Mouse (Mus musculus) MEL (cell line): ENCODE data around the gene Slc9a3r2. TPM values are rescaled to one million over a fixed set of nuclear protein-coding genes. Genes with fewer than 3 reads are reported as not detected.

Experiments used
- DNase-seq: peaks from one replicate; pipeline ENCODE4 v3.0.0; 2011; ENCODE audit warnings: low read depth, low spot score
- H3K27ac ChIP-seq: 2 replicates; pipeline ENCODE4 v1.5.1; 2012; ENCODE audit warnings: low read depth, mild to moderate bottlenecking, control low read depth, low read length, moderate library complexity; ENCODE audit not compliant: control insufficient read depth
- H3K27me3 ChIP-seq, 2 experiments: fragments of 150-350 bp in 1 of 2; sonication (generic) in 1 of 2; 2 replicates each; pipeline ENCODE4 v1.6.1; 2012; ENCODE audit warnings: low read length in 2 of 2, mild to moderate bottlenecking in 2 of 2, improper control_type of control experiment in 1 of 2, moderate library complexity in 1 of 2; ENCODE audit not compliant: insufficient read depth in 2 of 2, control insufficient read depth in 1 of 2
- H3K36me3 ChIP-seq, 2 experiments: 2 replicates each; pipeline ENCODE4 v1.6.1; 2012 to 2014; ENCODE audit warnings: low read length in 2 of 2, improper control_type of control experiment in 1 of 2, inconsistent platforms in 1 of 2, mild to moderate bottlenecking in 1 of 2; ENCODE audit not compliant: insufficient read depth in 2 of 2, control insufficient read depth in 1 of 2
- H3K4me1 ChIP-seq, 2 experiments: fragments of 150-350 bp in 1 of 2; sonication (generic) in 1 of 2; 2 replicates each; pipeline ENCODE4 v1.6.1; 2012; ENCODE audit warnings: low read length in 2 of 2, improper control_type of control experiment in 1 of 2, mild to moderate bottlenecking in 1 of 2; ENCODE audit not compliant: insufficient read depth in 2 of 2, control insufficient read depth in 1 of 2
- H3K4me3 ChIP-seq, 2 experiments: fragments of 150-350 bp in 1 of 2; sonication (generic) in 1 of 2; 2 replicates each; pipeline ENCODE4 v1.5.1; 2012; ENCODE audit warnings: low read depth in 2 of 2, low read length in 2 of 2, mild to moderate bottlenecking in 2 of 2, moderate library complexity in 2 of 2, control low read depth in 1 of 2, improper control_type of control experiment in 1 of 2; ENCODE audit not compliant: control insufficient read depth in 1 of 2, insufficient read depth in 1 of 2
- H3K79me2 ChIP-seq: 2 replicates; pipeline ENCODE4 v1.6.1; 2012; ENCODE audit warnings: mild to moderate bottlenecking, low read length, moderate library complexity; ENCODE audit not compliant: control insufficient read depth, poor library complexity, insufficient read depth
- H3K9ac ChIP-seq: 2 replicates; pipeline ENCODE4 v1.6.1; 2012; ENCODE audit warnings: low read depth, mild to moderate bottlenecking, control low read depth, low read length, moderate library complexity; ENCODE audit not compliant: control insufficient read depth, poor library complexity, severe bottlenecking
- H3K9me3 ChIP-seq: fragments of 150-350 bp; sonication (generic); replicated peaks from 2 replicates; pipeline ENCODE4 v1.6.1; 2012; ENCODE audit warnings: mild to moderate bottlenecking, low read length, improper control_type of control experiment, moderate library complexity; ENCODE audit not compliant: insufficient read depth
- CHD2 ChIP-seq: IDR thresholded peaks from 2 replicates; pipeline ENCODE4 v1.6.1; 2011; ENCODE audit warnings: low read length, improper control_type of control experiment
- E2F4 ChIP-seq: IDR thresholded peaks from 2 replicates; pipeline ENCODE4 v1.6.1; 2011; ENCODE audit warnings: low read depth, low read length, improper control_type of control experiment, borderline replicate concordance
- GABPA ChIP-seq: IDR thresholded peaks from 2 replicates; pipeline ENCODE4 v1.6.1; 2012; ENCODE audit warnings: low read depth, mild to moderate bottlenecking, inconsistent platforms, low read length, improper control_type of control experiment, moderate library complexity
- HCFC1 ChIP-seq: IDR thresholded peaks from 2 replicates; pipeline ENCODE4 v1.6.1; 2012; ENCODE audit warnings: low read depth, mild to moderate bottlenecking, inconsistent platforms, low read length, improper control_type of control experiment, moderate library complexity
- MXI1 ChIP-seq: IDR thresholded peaks from 2 replicates; pipeline ENCODE4 v1.6.1; 2011; ENCODE audit warnings: mild to moderate bottlenecking, low read depth, low read length, improper control_type of control experiment
- MYB ChIP-seq: IDR thresholded peaks from 2 replicates; pipeline ENCODE4 v1.6.1; 2011; ENCODE audit warnings: mild to moderate bottlenecking, low read depth, low read length, improper control_type of control experiment
- MYC ChIP-seq: IDR thresholded peaks from 2 replicates; pipeline ENCODE4 v1.6.1; 2011; ENCODE audit warnings: low read depth, mild to moderate bottlenecking, low read length, improper control_type of control experiment, moderate library complexity
- NRF1 ChIP-seq: IDR thresholded peaks from 2 replicates; pipeline ENCODE4 v1.6.1; 2014; ENCODE audit warnings: low read depth, mild to moderate bottlenecking, inconsistent platforms, low read length, improper control_type of control experiment, moderate library complexity; ENCODE audit not compliant: poor library complexity, insufficient read depth, severe bottlenecking
- POLR2A ChIP-seq, 2 experiments: IDR thresholded peaks; 2 replicates each; pipeline ENCODE4 v1.6.1; 2011 to 2012; ENCODE audit warnings: low read length in 2 of 2, mild to moderate bottlenecking in 2 of 2, control low read depth in 1 of 2, improper control_type of control experiment in 1 of 2, low read depth in 1 of 2, moderate library complexity in 1 of 2; ENCODE audit not compliant: control insufficient read depth in 1 of 2, insufficient read depth in 1 of 2, poor library complexity in 1 of 2
- POLR2AphosphoS2 ChIP-seq: IDR thresholded peaks from 2 replicates; pipeline ENCODE4 v1.6.1; 2011; ENCODE audit warnings: low read length, improper control_type of control experiment
- POLR2AphosphoS5 ChIP-seq: IDR thresholded peaks from 2 replicates; pipeline ENCODE4 v1.6.1; 2012; ENCODE audit warnings: low read depth, borderline replicate concordance, mild to moderate bottlenecking, inconsistent platforms, low read length, moderate library complexity, mixed read lengths
- RCOR1 ChIP-seq: IDR thresholded peaks from 2 replicates; pipeline ENCODE4 v1.6.1; 2012; ENCODE audit warnings: low read depth, mild to moderate bottlenecking, inconsistent platforms, low read length, improper control_type of control experiment
- TBP ChIP-seq: IDR thresholded peaks from 2 replicates; pipeline ENCODE4 v1.8.0; 2011; ENCODE audit warnings: low read depth, low read length, improper control_type of control experiment
- UBTF ChIP-seq: IDR thresholded peaks from 2 replicates; pipeline ENCODE4 v1.6.1; 2012; ENCODE audit warnings: low read depth, mild to moderate bottlenecking, inconsistent platforms, low read length, improper control_type of control experiment, moderate library complexity, borderline replicate concordance; ENCODE audit not compliant: insufficient read depth
- USF1 ChIP-seq: IDR thresholded peaks from 2 replicates; pipeline ENCODE4 v1.6.1; 2014; ENCODE audit warnings: low read depth, mild to moderate bottlenecking, inconsistent platforms, low read length, improper control_type of control experiment, moderate library complexity
- USF2 ChIP-seq, 2 experiments: IDR thresholded peaks; 2 replicates each; pipeline ENCODE4 v1.6.1; 2011 to 2012; ENCODE audit warnings: improper control_type of control experiment in 2 of 2, low read length in 2 of 2, borderline replicate concordance in 1 of 2, inconsistent platforms in 1 of 2, low read depth in 1 of 2, mild to moderate bottlenecking in 1 of 2; ENCODE audit not compliant: insufficient read depth in 1 of 2
- ZC3H11A ChIP-seq: IDR thresholded peaks from 2 replicates; pipeline ENCODE4 v1.6.1; 2012; ENCODE audit warnings: low read depth, mild to moderate bottlenecking, inconsistent platforms, low read length, improper control_type of control experiment
- ZKSCAN1 ChIP-seq: IDR thresholded peaks from 2 replicates; pipeline ENCODE4 v1.6.1; 2012; ENCODE audit warnings: low read depth, mild to moderate bottlenecking, inconsistent platforms, low read length, improper control_type of control experiment, moderate library complexity
- ZNF384 ChIP-seq: IDR thresholded peaks from 2 replicates; pipeline ENCODE4 v1.6.1; 2012; ENCODE audit warnings: low read depth, mild to moderate bottlenecking, inconsistent platforms, low read length, improper control_type of control experiment
- polyA plus RNA-seq, 2 experiments: library from polyadenylated mRNA; stranded (reverse) in 1 of 2; unstranded in 1 of 2; fragments of >175 nt in 1 of 2; fragments of >200 nt in 1 of 2; gene quantifications; 2 replicates each; pipeline versions ENCODE4 v1.2.1 to v1.2.4; 2012; ENCODE audit warnings: low replicate concordance in 2 of 2, low read depth in 1 of 2; ENCODE audit not compliant: insufficient read length in 2 of 2, insufficient read depth in 1 of 2, missing spikeins in 1 of 2
- total RNA-seq: library from RNA; depleted of rRNA; stranded (reverse); fragments of 300-350 nt; gene quantifications from 2 replicates; pipeline ENCODE4 v1.2.3, GENCODE M21; 2012

Slc9a3r2 gene
- total and polyA plus RNA-seq, 3 experiments, result 0.96 to 3.5 TPM; not detected in 1

DNA sequence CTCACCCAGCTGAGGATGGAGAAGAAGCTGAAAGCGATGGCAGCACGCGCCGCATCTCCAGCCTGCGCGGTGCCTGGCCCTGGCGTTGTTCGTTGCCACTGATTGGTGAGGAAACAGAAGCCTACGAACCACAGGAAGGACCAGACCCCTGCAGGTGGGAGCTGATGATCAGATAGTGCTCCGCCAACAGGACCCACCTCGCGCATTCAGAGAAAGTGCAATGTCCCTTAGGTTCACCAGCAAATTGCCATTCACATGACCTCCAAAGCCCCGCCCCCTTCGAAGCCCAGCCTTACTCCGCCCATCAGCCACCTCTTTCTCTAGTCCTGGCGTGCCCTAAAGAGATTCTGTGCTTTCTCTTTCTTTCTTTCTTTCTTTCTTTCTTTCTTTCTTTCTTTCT, 36.4 kb upstream of the Slc9a3r2 start:
- TF ChIP-seq NRF1 (no peak), HCFC1 (no peak), MYB (no peak), POLR2A (IDR thresholded peaks at IDR 0.05; ENCODE audit: control insufficient read depth in 1 of 2, insufficient read depth in 1 of 2, low read depth in 1 of 2, low read length in 2 of 2, poor library complexity in 1 of 2) (0 out of 4 replicates have a peak, but pooled peaks of 1 of the 2 experiments have one; percentile 9), GABPA (no peak), E2F4 (no peak), TBP (no peak), POLR2AphosphoS5 (no peak), RCOR1 (no peak), USF2 (IDR thresholded peaks at IDR 0.05; ENCODE audit: borderline replicate concordance in 1 of 2, insufficient read depth in 1 of 2, low read depth in 1 of 2, low read length in 2 of 2) (no peak), ZKSCAN1 (no peak), CHD2 (no peak), MYC (0 out of 2 replicates have a peak, but pooled peaks have one; percentile 15), ZNF384 (no peak), POLR2AphosphoS2 (no peak), USF1 (peak; percentile 73), MXI1 (no peak), UBTF (no peak), ZC3H11A (no peak)
- TF ChIP-seq, all 39 proteins: peak for 3
- peak overlapping the region; percentile 36 to 72 for H3K4me3 ChIP-seq
- peak overlapping the region; percentile 24 for H3K9ac ChIP-seq

DNA sequence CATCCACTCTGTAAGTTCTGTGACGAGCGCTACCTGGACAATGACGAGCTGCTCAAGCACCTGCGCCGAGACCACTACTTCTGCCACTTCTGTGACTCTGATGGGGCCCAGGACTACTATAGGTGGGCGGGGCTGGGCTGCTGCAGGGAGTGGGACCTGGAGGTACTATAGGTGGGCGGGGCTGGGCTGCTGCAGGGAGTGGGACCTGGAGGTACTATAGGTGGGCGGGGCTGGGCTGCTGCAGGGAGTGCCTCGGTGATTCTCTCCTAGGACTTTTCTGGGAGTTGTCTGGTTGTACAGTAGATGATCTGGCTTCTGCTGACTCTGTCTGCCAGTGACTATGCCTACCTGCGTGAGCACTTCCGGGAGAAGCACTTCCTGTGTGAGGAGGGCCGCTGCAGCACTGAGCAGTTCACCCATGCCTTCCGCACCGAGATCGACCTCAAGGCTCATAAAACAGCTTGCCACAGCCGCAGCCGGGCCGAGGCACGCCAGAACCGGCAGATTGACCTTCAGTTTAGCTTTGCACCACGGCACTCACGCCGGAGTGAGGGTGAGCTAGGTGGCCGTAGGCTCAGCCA, 27.5 kb upstream of the Slc9a3r2 start:
- no peak overlapping the region for H3K27ac ChIP-seq
- no peaks in the 10 kb centered on the region for H3K27me3 ChIP-seq
- no peaks in the 10 kb centered on the region for H3K4me1 ChIP-seq
- peaks cover 22% of the 10 kb centered on the region for H3K79me2 ChIP-seq
- peaks cover 0 to 12% of the 10 kb centered on the region in 2 experiments; a peak in 1 of 4 replicates for H3K36me3 ChIP-seq
- H3K4me3 ChIP-seq, result no peak overlapping the region
- no peak for TF ChIP-seq POLR2AphosphoS5
- no peak overlapping the region for H3K9ac ChIP-seq
- H3K9me3 ChIP-seq, result no peaks in the 10 kb centered on the region
- DNase-seq, result no peak

More for the DNA sequence above, 36.4 kb upstream of the Slc9a3r2 start:
- no peaks in the 10 kb centered on the region for H3K27me3 ChIP-seq
- peaks cover 0 to 3% of the 10 kb centered on the region in 2 experiments; a peak in 1 of 4 replicates for H3K36me3 ChIP-seq
- peaks cover 0 to 12% of the 10 kb centered on the region in 2 experiments; a peak in 3 of 4 replicates for H3K4me1 ChIP-seq
- no peaks in the 10 kb centered on the region for H3K79me2 ChIP-seq
- no peaks in the 10 kb centered on the region for H3K9me3 ChIP-seq
- H3K27ac ChIP-seq, result peak overlapping the region; percentile 2
- DNase-seq, result peak; percentile 84
